Mouse (Mus musculus) R1 (cell line): ENCODE measurements at regions not wholly inside any gene's neighbourhood (a gene's known extent, or its start where the extent isn't known, plus 50 kb on each side); places are given as distances from the start of the nearest gene placed in this dataset.

Experiments used
- DNase-seq: peaks from one replicate; pipeline ENCODE4 v3.0.0-alpha.2; 2018; ENCODE audit warnings: low read depth, low spot score

GRCm38 (mm10) chr8:49845575-49845974 is 1001.8 kb upstream of the Tenm3 start:
- DNase-seq = no peak

GRCm38 (mm10) chr8:49831970-49832369 is 988.2 kb upstream of the Tenm3 start:
- DNase-seq = no peak

GRCm38 (mm10) chr8:49829345-49829744 is 985.6 kb upstream of the Tenm3 start:
- DNase-seq = peak; percentile 23

DNA sequence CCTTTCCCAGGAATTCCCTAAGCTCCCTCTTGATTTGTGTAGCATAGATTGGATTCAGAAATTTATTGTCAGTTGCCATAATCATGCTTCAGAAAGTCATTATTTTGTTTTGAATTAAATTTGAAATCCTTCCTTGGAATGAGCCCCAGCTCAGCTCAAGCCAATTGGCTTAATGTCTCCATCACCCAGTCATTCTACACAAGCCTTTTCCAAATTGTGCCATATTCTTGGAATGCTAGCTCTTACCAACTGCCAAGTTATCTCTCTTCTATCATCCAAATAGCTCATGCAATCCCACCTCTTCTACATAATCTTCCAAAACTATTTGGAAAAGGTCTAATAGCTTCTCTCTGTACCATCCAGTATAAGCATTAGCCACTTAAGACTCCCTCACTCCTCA is 982.5 kb upstream of the Tenm3 start:
- DNase-seq = no peak

DNA sequence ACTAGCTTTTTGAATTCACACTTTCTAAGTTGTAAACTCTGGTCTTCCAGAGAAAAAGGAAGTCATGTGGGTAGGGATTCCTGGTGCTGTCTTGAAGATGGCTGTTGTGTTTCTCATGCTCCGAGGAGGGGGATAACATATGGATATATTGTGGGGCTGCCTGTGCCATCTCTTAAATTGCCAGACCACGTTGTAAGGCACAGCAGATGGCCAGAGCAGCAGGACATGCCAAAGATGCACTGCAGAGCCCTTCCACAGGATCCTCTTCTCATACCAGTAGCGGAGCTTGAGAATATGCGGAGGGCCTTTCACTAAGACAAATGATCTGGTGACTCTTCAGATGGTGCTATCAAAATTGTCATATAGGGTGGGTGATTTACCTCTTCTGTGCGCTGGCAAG is 981.2 kb upstream of the Tenm3 start:
- no peak for DNase-seq

- DNase-seq = no peak
Observed at GRCm38 (mm10) chr8:49822791-49823190, 979.0 kb upstream of the Tenm3 start.

- DNase-seq = no peak
Observed at GRCm38 (mm10) chr8:49799236-49799635, 955.5 kb upstream of the Tenm3 start.

DNA sequence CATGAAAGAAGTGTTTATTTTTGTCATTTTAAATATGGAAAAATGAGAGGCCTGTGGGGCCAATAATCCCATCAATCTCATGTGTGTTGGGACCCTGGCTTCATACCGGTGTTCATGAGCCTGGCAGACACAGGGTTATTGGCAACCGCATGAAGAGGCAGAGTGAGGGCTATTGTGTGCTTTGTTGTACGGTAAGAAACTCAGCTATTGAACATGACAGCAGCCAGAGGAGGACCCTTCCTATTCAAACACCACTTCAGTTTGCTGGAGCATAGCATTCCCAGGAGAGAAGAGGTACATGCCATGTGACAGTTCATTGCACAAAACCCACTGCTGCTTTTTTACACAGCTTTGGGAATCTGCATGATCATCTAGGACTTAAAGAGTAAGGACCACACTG is 953.0 kb upstream of the Tenm3 start:
- DNase-seq = no peak

DNA sequence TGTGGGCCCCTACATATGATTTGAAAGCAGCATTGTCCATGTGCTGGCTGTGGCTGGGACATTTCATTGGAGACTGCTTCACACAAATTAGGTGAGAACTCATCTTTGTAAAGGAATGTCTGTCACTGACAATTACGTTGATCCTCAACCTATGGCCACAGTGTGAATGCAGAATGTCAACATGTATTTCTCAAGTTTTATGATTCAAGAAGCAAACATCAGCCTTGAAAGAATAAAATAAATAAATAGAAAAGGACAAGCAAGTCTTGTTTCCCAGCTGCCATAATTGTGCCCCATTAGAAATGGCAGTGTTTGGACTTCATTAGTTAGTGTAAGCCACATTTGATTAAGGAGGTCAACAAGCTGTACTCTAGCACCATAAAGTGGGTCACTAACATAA is 950.7 kb upstream of the Tenm3 start:
- no peak for DNase-seq

DNA sequence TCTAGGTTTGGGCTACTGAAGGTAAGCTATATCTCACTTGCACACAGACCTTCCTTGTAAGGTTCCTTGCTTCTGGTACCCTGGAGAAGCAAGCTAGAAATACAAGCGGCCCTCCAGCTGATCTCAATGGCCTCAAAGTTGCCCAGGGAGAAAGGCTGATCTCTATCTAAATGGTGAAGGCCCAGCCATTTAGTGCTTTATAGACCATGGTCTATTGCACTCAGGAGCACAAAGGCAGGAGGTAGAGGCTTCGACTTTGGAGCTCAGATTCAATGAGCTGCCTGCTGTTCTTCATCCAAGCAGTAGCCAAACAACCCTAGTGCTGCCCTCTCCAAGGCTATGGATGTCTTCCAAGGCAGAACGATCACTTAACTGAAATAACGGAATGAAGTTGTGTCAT is 926.1 kb upstream of the Tenm3 start:
- no peak for DNase-seq

- no peak for DNase-seq
Observed at GRCm38 (mm10) chr8:49738043-49738442, 894.3 kb upstream of the Tenm3 start.

- no peak for DNase-seq
Observed at GRCm38 (mm10) chr8:49729156-49729555, 885.4 kb upstream of the Tenm3 start.

GRCm38 (mm10) chr8:49712371-49712770 is 868.6 kb upstream of the Tenm3 start:
- no peak for DNase-seq

DNA sequence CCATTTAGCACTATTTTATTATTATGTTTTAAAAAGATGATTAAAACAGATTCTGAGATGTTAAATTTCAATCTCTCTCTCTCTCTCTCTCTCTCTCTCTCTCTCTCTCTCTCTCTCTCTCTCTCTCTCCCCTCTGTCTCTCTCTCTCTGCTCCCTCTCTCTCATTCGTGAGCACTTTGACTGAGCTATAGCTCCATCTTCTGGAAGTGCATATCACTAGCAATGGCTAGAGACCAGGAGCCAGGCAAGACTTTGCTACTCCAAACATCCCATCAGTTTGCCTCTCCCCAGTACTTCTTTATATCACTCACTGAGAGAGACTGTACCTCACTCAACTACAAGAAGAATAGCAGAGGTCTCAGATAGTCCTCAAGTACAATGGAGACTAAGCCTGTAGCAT is 865.0 kb upstream of the Tenm3 start:
- peak; percentile 3 for DNase-seq

- DNase-seq = no peak
Observed at GRCm38 (mm10) chr8:49699058-49699457, 855.3 kb upstream of the Tenm3 start.

GRCm38 (mm10) chr8:49696709-49697108 is 853.0 kb upstream of the Tenm3 start:
- no peak for DNase-seq
